Comparison of ENCODE assay signal across 16 mouse cellular contexts in genomic region chr5:3787548-3787947, GRCm38 (mm10). TPM values are rescaled to one million over a fixed set of nuclear protein-coding genes. Genes with fewer than 3 reads are reported as not detected.
DNase-seq lines count a peak whose midpoint lies in the region; ATAC-seq and TF ChIP-seq lines count a peak whose summit lies in the region.
"Had no signal": no experiment of that assay in that cellular context is flagged by ENCODE, and none has a peak within 500 bp of the region (broad histone marks: within the 10 kb centered on the region; RNA-seq: fewer than 3 reads in every experiment).

No protein-coding gene starts in this region.

- no peaks in the 10 kb centered on the region for H3K9me3 ChIP-seq in heart, embryonic 12.5 days (replicated peaks)
- H3K9me3 ChIP-seq: hindbrain, embryonic 13.5 days; midbrain, embryonic 10.5 days had no signal

- H3K36me3 ChIP-seq in heart, embryonic 12.5 days, result no peaks in the 10 kb centered on the region
- H3K36me3 ChIP-seq: hindbrain, embryonic 13.5 days had no signal

- no peak for TF ChIP-seq CTCF in embryonic fibroblast, embryonic 13.5 days (IDR thresholded peaks at IDR 0.05; ENCODE audit: borderline replicate concordance, insufficient read depth, low read length)

- no peak overlapping the region for H3K9ac ChIP-seq in heart, embryonic 12.5 days
- H3K9ac ChIP-seq: hindbrain, embryonic 13.5 days; liver, embryonic 14.5 days had no signal

- intact Hi-C loops in heart, postnatal 10 days (cut with DNase I), result no loop called here

- peak; percentile 17 to 24 for DNase-seq in heart, postnatal 10 days
- DNase-seq in lung, postnatal 36 days, result peak; percentile 28
- DNase-seq in lung, postnatal 14 days, result no peak
- no peak for DNase-seq in yolk sac, embryonic 10.5 days (ENCODE audit: low spot score)
- DNase-seq: cerebellum, adult 9-10 months; embryo, embryonic 11 days; right cerebral cortex, postnatal 25 days; thymus, adult 2 months had no signal

- H3K4me3 ChIP-seq in heart, embryonic 12.5 days, result no peak overlapping the region
- no peak overlapping the region for H3K4me3 ChIP-seq in embryonic fibroblast, embryonic 13.5 days (ENCODE audit: insufficient read depth, low read length)
- H3K4me3 ChIP-seq: heart, adult 2 months; hindbrain, embryonic 13.5 days; midbrain, embryonic 10.5 days had no signal

- H3K4me1 ChIP-seq in heart, embryonic 12.5 days (replicated peaks), result peaks cover 13% of the 10 kb centered on the region
- H3K4me1 ChIP-seq in embryonic fibroblast, embryonic 13.5 days (ENCODE audit: control insufficient read depth, insufficient read depth, low read length), result no peaks in the 10 kb centered on the region
- H3K4me1 ChIP-seq: midbrain, embryonic 10.5 days had no signal

- no peak overlapping the region for H3K27ac ChIP-seq in heart, embryonic 12.5 days (ENCODE audit: poor library complexity, severe bottlenecking)
- peak overlapping the region; percentile 65; the same call in 1 of the 2 replicates for H3K27ac ChIP-seq in embryonic fibroblast, embryonic 13.5 days (ENCODE audit: insufficient read depth, low read length)
- H3K27ac ChIP-seq: heart, adult 2 months; hindbrain, embryonic 13.5 days; liver, embryonic 14.5 days; midbrain, embryonic 10.5 days had no signal

- WGBS in heart, embryonic 12.5 days, result 67% methylated on average over 4 of the region's 4 CpGs

- no peaks in the 10 kb centered on the region for H3K27me3 ChIP-seq in heart, embryonic 12.5 days (replicated peaks)
- H3K27me3 ChIP-seq: hindbrain, embryonic 13.5 days had no signal

- H3K4me2 ChIP-seq in heart, embryonic 12.5 days, result no peak overlapping the region
- H3K4me2 ChIP-seq: hindbrain, embryonic 13.5 days had no signal

- TF ChIP-seq POLR2A in embryonic fibroblast, embryonic 13.5 days (IDR thresholded peaks at IDR 0.05; ENCODE audit: low read depth, low read length), result no peak

- ATAC-seq in heart, embryonic 12.5 days (ENCODE audit: insufficient number of reproducible peaks, low FRiP score), result no peak
- ATAC-seq in megakaryocyte-erythroid progenitor cell, adult 5-6 weeks (replicated peaks; ENCODE audit: low FRiP score, low TSS enrichment, poor library complexity, severe bottlenecking), result no peak
- ATAC-seq: CD4-positive, CD25-positive, alpha-beta regulatory T cell, adult 4 months had no signal

RNA-seq across cellular contexts. Expression of gene Ankib1, which starts 15.2 kb away (rescaled TPM):
- 10 to 100 TPM; 28.7 to 29.8 TPM for total RNA-seq in heart, postnatal 10 days (2021)
- polyA plus RNA-seq in heart, embryonic 12.5 days (2016; fragmentation: Nextera tagmentation; extraction: Ambion mirVana), result 11.0 and 12.5 TPM in 2 replicates
- 48.9 and 52.0 TPM in 2 replicates for polyA plus RNA-seq in embryonic fibroblast, embryonic 13.5 days (2011; ENCODE audit: insufficient read length, low read depth, missing spikeins)
- total RNA-seq in megakaryocyte-erythroid progenitor cell, adult 5-6 weeks (2014; fragmentation: Nextera tagmentation), result 29.0 and 34.5 TPM in 2 replicates
- total RNA-seq in megakaryocyte-erythroid progenitor cell, adult 5-6 weeks (2017), result 44.4 and 63.5 TPM in 2 replicates

RNA-seq across cellular contexts. Expression of gene Krit1, which starts 15.4 kb away (rescaled TPM):
- 10 to 100 TPM; 31.7 to 35.7 TPM for total RNA-seq in heart, postnatal 10 days (2021)
- 45.5 and 45.7 TPM in 2 replicates for polyA plus RNA-seq in heart, embryonic 12.5 days (2016; fragmentation: Nextera tagmentation; extraction: Ambion mirVana)
- polyA plus RNA-seq in embryonic fibroblast, embryonic 13.5 days (2011; ENCODE audit: insufficient read length, low read depth, missing spikeins), result 62.7 and 68.8 TPM in 2 replicates
- 68.1 and 79.3 TPM in 2 replicates for total RNA-seq in megakaryocyte-erythroid progenitor cell, adult 5-6 weeks (2014; fragmentation: Nextera tagmentation)
- 54.5 and 69.1 TPM in 2 replicates for total RNA-seq in megakaryocyte-erythroid progenitor cell, adult 5-6 weeks (2017)

RNA-seq across cellular contexts. Expression of gene Lrrd1, which starts 57.4 kb away (rescaled TPM):
- under 1 TPM; 0.07 to 0.17 TPM for total RNA-seq in heart, postnatal 10 days (2021)
- polyA plus RNA-seq in heart, embryonic 12.5 days (2016; fragmentation: Nextera tagmentation; extraction: Ambion mirVana), result 0.13 and 0.40 TPM in 2 replicates
- polyA plus RNA-seq in embryonic fibroblast, embryonic 13.5 days (2011; ENCODE audit: insufficient read length, low read depth, missing spikeins), result not detected in 2 replicates
- 0.31 TPM in 1 of 2 replicates, not detected in the other for total RNA-seq in megakaryocyte-erythroid progenitor cell, adult 5-6 weeks (2014; fragmentation: Nextera tagmentation)
- total RNA-seq in megakaryocyte-erythroid progenitor cell, adult 5-6 weeks (2017), result 0.28 TPM in 1 of 2 replicates, not detected in the other
- polyA plus RNA-seq: midbrain, embryonic 10.5 days had no signal

Comparison
In these comparisons a context has a peak if more than half of its experiments do, and no peak if none do; other contexts are left out.
1. DNase-seq: peak in heart, postnatal 10 days (2 of 2) and lung, postnatal 36 days (single experiment); none in lung, postnatal 14 days (single experiment) and yolk sac, embryonic 10.5 days (single experiment).